Mouse (Mus musculus) c-Kit-positive CD71-negative TER-119-negative erythroid progenitor cells, embryonic 14.5 days (primary cell): Measurements from ENCODE around the gene Gm45234.

Experiments used
- DNase-seq: peaks from one replicate; pipeline ENCODE4 v3.0.0-alpha.2; 2013; ENCODE audit warnings: low read depth

Gene Gm45234

GRCm38 (mm10) chr6:124706061-124706627 is 49.7 kb downstream of the Gm45234 start:
- no peak for DNase-seq

GRCm38 (mm10) chr6:124704417-124704816 is 51.4 kb downstream of the Gm45234 start:
- no peak for DNase-seq

- DNase-seq, result no peak
Observed at GRCm38 (mm10) chr6:124703789-124704188, 52.0 kb downstream of the Gm45234 start.

DNA sequence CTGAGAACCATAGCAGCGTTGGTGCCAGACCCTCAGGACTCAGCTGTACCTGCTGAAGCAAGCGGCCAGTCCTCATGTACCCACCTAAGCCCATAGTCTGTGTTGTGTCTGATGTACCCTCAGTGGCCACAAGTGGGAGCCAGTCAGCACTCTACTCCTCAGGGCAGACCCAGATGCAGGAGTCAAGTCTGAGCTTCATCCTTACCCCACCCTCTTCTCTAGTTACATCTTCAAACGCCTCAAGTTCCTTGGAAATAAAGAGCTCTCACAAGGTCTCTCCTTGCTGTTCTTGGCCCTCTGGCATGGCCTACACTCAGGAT is 53.1 kb downstream of the Gm45234 start:
- DNase-seq, result peak; percentile 63

DNA sequence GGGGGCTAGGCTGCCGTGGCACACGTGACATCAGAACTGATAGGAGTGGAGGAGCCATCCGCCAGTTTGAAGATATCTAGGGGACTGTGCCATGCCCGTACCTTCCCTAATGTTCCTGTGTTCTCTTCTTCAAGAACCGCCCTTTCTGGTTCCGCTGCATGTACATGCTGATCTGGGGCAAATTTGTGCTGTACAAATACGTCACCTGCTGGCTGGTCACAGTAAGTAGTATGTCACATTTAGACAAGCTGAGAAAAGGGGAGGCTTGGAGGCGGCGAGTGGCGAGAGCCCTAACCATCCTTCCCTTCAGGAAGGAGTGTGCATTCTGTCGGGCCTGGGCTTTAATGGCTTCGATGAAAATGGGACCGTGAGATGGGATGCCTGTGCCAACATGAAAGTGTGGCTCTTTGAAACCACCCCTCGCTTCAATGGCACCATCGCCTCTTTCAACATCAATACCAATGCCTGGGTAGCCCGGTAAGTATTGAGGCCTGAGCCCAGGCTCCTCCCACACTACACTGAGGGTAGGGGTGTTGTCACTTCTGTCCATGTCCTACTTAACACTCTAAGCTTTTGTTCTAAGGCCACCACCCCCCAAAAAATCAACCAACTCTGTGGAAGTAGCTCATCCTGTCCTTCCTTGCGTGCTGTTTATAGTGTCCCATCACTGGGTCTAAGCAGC is 53.6 kb downstream of the Gm45234 start:
- no peak for DNase-seq

- DNase-seq, result no peak
Observed at GRCm38 (mm10) chr6:124701338-124701737, 54.5 kb downstream of the Gm45234 start.

GRCm38 (mm10) chr6:124699962-124700610 is 55.7 kb downstream of the Gm45234 start:
- no peak for DNase-seq

- DNase-seq, result no peak
Observed at GRCm38 (mm10) chr6:124699366-124699765, 56.5 kb downstream of the Gm45234 start.

DNA sequence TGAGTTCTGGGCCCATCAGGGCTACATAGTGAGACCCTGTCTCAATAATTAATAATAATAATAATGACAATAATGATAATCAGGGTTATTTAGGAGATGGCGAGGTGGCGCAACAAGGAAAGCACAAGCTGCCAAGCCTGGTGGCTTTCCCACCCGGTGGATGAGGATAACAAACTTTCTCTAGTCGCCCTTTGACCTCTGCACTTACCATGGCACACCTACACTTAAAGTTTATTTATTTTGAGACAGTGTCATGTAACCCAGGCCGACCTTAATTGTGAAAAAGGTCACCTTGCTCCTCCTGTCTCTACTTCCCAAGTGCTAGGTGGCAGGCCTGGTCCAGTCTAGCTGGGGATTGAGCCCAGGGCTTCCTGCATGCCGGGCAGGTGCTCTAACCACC is 57.1 kb downstream of the Gm45234 start:
- no peak for DNase-seq

DNA sequence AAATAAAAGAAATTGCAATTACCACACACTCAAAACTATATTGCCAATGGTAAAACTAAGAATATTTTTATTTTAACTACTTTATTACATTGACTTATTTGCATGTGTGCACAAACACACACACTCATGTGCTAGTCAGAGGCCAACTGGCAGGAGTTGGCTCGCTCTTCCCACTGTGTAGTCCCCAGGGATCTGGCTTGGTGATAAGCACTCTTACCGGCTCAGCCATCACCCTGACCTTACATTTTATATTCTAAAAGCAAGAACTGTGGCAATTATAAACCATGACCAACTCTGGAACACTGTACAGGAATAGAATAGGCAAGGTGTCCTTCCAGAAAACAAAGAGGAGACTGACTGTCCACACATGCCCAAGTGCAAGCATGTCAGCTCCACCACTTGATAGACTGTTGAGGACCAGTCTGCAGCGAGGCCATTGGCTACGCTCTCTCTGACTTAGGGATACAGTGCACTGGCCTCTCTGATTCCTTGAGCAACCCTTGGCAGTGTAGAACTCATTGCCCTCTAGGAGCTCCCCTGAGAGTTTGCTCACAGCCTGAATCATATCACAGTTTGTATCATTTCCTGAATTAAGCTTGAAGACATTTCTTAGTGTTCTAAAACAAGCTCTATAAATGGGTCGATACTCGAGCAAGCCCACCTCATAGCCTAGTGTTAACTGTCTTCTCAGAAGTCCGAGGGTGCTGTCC is 59.2 kb downstream of the Gm45234 start:
- no peak for DNase-seq

DNA sequence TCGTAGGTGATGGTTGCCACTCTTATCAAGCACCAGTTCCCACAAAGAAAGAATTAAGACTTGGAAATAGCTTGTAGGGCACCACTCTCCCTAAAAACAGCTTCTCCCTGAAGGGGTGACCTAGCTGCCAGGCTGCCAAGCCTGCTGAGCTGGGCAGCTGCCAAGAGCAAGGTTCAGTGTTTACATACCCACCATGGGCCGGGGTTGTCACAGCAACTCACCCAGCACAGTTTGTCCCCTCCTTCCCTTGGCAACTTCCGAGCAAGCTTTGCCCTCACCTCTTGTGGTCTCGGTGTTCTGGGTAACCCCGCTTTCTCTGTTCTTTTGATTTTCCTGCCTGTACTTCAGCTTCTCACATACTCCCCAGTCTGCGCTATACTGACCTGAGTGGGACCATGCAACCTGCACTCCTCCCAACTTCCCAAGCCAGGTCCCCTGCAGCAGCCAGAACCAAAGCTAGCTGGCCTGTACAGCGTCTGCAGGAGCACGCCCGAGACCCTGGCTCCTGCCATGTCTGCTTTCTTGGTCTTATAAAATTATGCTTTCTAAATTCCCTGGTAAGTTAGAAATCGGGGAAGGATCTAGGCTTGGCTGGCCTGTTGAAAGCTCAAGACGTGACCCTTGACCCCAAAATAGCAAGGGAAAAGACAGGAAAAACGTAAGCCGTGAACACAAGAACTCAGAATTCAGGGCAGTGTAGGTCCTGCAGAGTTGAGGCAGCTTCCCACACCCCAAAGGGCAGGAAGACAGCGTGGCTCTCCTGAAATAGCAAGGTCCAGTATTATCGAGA is 61.5 kb downstream of the Gm45234 start:
- no peak for DNase-seq

- DNase-seq, result no peak
Observed at GRCm38 (mm10) chr6:124693243-124693981, 62.4 kb downstream of the Gm45234 start.

GRCm38 (mm10) chr6:124690517-124690916 is 65.3 kb downstream of the Gm45234 start:
- DNase-seq, result no peak
